Mouse (Mus musculus): ENCODE measurements at regions not wholly inside any gene's neighbourhood (a gene's known extent, or its start where the extent isn't known, plus 50 kb on each side); places are given as distances from the start of the nearest gene placed in this dataset.
"Not testable (repeated sequence)": the region's sequence is repeated elsewhere in the genome, so short reads cannot be mapped to it uniquely, and the experiment has no call there.

GRCm38 (mm10) chr5:55677811-55678210 is 1679.5 kb downstream of the Stim2 start:
- POLR2A ChIA-PET; H3K27me3 ChIP-seq; in situ Hi-C loops (cut with MboI; ENCODE audit: low pct_unique_long_range_greater_than_20kb); ATAC-seq; DNase-seq (ENCODE audit: low read depth, low spot score); CTCF ChIA-PET: not testable (repeated sequence)

GRCm38 (mm10) chr5:55691114-55691742 is 1692.9 kb downstream of the Stim2 start:
- ChIA-PET POLR2A (interaction anchor here (0.6 kb wide), 1 partner anchor 819 kb away, joined by 4 read pairs; no protein-coding TSS in a partner anchor), CTCF (no interaction called here)
- no peak for TF ChIP-seq CTCF (IDR thresholded peaks at IDR 0.05)
- no peak for ATAC-seq
- in situ Hi-C loops (cut with MboI; ENCODE audit: low pct_unique_long_range_greater_than_20kb) = no loop called here
- H3K27me3 ChIP-seq = no peaks in the 10 kb centered on the region
- DNase-seq (ENCODE audit: low read depth, low spot score) = no peak

- DNase-seq (ENCODE audit: low read depth, low spot score) = no peak
- in situ Hi-C loops (cut with MboI; ENCODE audit: low pct_unique_long_range_greater_than_20kb) = no loop called here
- ChIA-PET CTCF (no interaction called here), POLR2A (no interaction called here)
- no peaks in the 10 kb centered on the region for H3K27me3 ChIP-seq
- no peak for TF ChIP-seq CTCF (IDR thresholded peaks at IDR 0.05)
- ATAC-seq = no peak
These were observed 1706.2 kb downstream of the Stim2 start for GRCm38 (mm10) chr5:55704512-55704911.

GRCm38 (mm10) chr5:55711786-55712185 is 1713.5 kb downstream of the Stim2 start:
- H3K27me3 ChIP-seq = no peaks in the 10 kb centered on the region
- ChIA-PET CTCF (no interaction called here), POLR2A (no interaction called here)
- in situ Hi-C loops (cut with MboI; ENCODE audit: low pct_unique_long_range_greater_than_20kb) = no loop called here
- ATAC-seq (no peak), DNase-seq (ENCODE audit: low read depth, low spot score) (no peak)
- no peak for TF ChIP-seq CTCF (IDR thresholded peaks at IDR 0.05)

GRCm38 (mm10) chr5:55735143-55735542 is 1736.8 kb downstream of the Stim2 start:
- no peaks in the 10 kb centered on the region for H3K27me3 ChIP-seq
- ChIA-PET POLR2A (no interaction called here), CTCF (no interaction called here)
- in situ Hi-C loops (cut with MboI; ENCODE audit: low pct_unique_long_range_greater_than_20kb) = no loop called here
- no peak for TF ChIP-seq CTCF (IDR thresholded peaks at IDR 0.05)
- DNase-seq (ENCODE audit: low read depth, low spot score) (no peak), ATAC-seq (no peak)

GRCm38 (mm10) chr5:55761777-55762176 is 1763.5 kb downstream of the Stim2 start:
- CTCF ChIA-PET = no interaction called here
- DNase-seq (ENCODE audit: low read depth, low spot score) = no peak
- in situ Hi-C loops (cut with MboI; ENCODE audit: low pct_unique_long_range_greater_than_20kb) = no loop called here
- TF ChIP-seq CTCF (IDR thresholded peaks at IDR 0.05) = no peak
- no peak for ATAC-seq
- no peaks in the 10 kb centered on the region for H3K27me3 ChIP-seq
- POLR2A ChIA-PET = no interaction called here

- no peaks in the 10 kb centered on the region for H3K27me3 ChIP-seq
- CTCF ChIA-PET = no interaction called here
- no peak for TF ChIP-seq CTCF (IDR thresholded peaks at IDR 0.05)
- in situ Hi-C loops (cut with MboI; ENCODE audit: low pct_unique_long_range_greater_than_20kb) = no loop called here
- no peak for DNase-seq (ENCODE audit: low read depth, low spot score)
- ATAC-seq = no peak
- POLR2A ChIA-PET = no interaction called here
These were observed 1793.7 kb downstream of the Stim2 start for GRCm38 (mm10) chr5:55791755-55792629.

GRCm38 (mm10) chr5:55792717-55793116 is 1794.4 kb downstream of the Stim2 start:
- H3K27me3 ChIP-seq = no peaks in the 10 kb centered on the region
- POLR2A ChIA-PET = no interaction called here
- no peak for DNase-seq (ENCODE audit: low read depth, low spot score)
- in situ Hi-C loops (cut with MboI; ENCODE audit: low pct_unique_long_range_greater_than_20kb) = no loop called here
- TF ChIP-seq CTCF (IDR thresholded peaks at IDR 0.05) = no peak
- CTCF ChIA-PET = no interaction called here
- no peak for ATAC-seq
